Mouse (Mus musculus): Measurements from ENCODE around the gene Pdss2.
"Not testable (repeated sequence)": the region's sequence is repeated elsewhere in the genome, so short reads cannot be mapped to it uniquely, and the experiment has no call there.

- not testable (repeated sequence) for TF ChIP-seq CTCF, EP300 (IDR thresholded peaks at IDR 0.05; ENCODE audit: low read depth)
Observed at GRCm38 (mm10) chr10:43256965-43257364, 35.7 kb downstream of the Pdss2 start.

Data from liver, embryonic 14.5 days (tissue).